Mouse (Mus musculus) olfactory bulb, adult 2 months (tissue): ENCODE data around the gene Eno2.

ENCODE experiments used
- CTCF ChIP-seq: fragments of 200-500 bp; IDR thresholded peaks from 2 replicates; pipeline ENCODE4 v1.5.1; 2012; ENCODE audit warnings: low read depth, mild to moderate bottlenecking, low read length, moderate library complexity; ENCODE audit not compliant: insufficient read depth
- POLR2A ChIP-seq: fragments of 200-500 bp; IDR thresholded peaks from 2 replicates; pipeline ENCODE4 v1.6.1; 2012; ENCODE audit warnings: mild to moderate bottlenecking, low read depth, low read length, moderate library complexity; ENCODE audit not compliant: insufficient read depth

DNA sequence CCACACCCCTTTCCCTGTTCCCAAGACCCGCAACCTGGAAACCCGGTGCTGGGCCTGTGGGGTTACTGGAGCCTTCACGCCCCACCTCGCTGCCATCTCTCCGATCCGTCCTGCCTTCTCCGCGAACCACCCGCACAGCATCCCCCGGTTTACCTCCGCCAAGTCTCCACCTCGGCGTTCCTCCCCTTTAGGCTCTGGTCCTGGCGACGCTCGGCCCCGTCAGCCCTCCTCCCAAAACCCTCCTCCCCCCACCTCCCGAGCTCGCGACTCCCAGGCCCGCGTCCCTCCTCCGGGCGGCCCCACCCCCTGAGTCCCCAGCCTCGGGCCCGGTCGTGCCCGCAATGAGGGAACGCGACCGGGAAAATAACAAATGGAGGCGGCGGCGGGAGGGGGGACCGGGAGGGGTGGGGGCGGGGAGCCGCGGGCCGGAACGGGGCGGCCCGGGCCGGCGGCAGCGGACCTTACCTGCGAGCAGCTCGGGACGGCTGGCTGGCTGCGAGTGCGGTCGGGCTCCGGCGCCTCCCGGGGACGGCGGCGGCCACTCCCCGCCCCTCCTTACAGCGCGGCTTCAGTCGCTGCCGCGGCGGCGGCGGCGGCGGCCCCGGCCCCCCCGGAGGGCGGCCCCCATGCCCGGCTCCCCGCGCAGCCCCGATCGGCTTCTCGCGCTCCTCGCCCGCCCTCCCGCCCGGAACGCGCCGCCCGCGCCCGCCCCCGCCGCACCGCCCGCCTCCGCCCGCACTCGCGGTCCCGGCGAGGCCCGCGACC lies 13.5 kb downstream of the Eno2 start, which contains the start of the genes Gm45234 and Atn1:
- no peak for TF ChIP-seq CTCF
- no peak for TF ChIP-seq POLR2A
